Mouse (Mus musculus): ENCODE measurements around the gene Btbd3.

Gene Btbd3

DNA sequence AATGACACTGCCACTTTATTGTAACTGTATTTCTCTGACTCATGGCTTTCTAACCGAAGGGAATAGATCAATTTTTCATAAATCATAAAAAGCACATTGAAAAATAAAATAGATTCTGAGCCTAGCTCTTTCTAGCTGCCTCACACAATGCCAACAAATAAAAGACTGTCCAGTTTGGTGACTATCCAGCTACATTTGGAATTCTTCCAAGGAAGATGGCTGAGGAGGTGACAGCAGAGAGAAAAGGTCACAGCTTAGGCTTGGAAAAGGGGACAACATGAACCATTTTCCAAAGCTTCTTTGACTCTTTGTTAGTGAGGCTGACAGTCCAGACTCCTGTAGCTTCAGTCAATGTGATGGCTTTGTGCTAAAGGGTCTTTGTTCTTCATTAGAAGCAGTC, 132.2 kb downstream of the Btbd3 start:
- in situ Hi-C loops (cut with MboI, MseI), result no loop called here

DNA sequence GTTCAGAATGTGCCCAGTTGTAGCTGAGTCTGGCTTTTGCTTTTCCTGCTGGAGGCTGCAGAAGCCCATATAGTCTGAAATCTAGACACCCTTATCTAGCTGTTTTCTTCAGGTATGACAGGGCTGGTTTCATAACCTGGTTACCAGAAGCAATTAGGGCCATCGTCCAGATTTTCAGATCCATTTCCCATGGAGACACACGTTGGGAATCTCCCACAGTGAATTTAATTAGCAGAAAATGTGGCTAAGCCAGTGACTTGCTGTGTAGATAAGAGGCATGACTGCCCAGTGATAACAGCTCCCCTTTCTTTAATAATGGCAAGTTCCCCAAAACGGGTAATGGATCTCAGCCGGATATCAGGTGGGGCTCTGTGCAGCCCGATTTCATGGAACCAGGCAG, 146.7 kb downstream of the Btbd3 start:
- in situ Hi-C loops (cut with MboI, MseI), result no loop called here

DNA sequence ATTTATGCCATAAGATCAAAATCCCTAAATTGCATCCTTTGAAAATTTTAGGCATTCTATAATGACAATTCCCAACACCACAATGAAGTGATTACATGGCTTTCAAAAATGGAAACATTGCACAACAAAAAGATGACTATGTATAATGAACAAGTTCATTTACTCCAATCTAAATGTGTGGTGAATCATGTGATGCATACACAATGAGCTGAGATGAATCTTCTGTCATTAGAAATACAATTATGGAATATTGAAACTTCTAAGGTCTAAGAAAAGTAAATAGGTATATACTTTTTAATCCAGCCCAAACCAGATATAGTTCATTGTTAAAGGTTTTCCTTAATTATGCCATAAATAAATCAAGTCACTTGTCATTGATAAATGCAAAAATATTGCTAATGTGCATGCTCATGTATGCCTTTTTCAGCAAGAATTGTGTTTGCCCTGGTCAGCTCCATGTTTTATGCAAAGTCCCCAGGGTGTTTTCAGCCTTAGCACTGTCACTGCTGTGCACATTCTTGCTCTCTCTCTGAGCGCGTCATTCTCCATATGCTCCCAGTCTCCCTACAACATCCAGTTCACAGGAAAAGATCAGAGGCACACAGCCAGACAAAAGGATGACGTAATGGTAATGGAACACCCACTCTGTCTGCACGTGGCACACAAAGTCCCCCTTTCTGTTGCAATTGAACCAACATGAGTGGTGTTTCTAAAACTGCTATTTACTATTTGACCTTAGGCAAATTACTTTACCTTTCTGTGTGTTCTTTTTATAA, 149.6 kb downstream of the Btbd3 start:
- in situ Hi-C loops (cut with MboI, MseI), result no loop called here

DNA sequence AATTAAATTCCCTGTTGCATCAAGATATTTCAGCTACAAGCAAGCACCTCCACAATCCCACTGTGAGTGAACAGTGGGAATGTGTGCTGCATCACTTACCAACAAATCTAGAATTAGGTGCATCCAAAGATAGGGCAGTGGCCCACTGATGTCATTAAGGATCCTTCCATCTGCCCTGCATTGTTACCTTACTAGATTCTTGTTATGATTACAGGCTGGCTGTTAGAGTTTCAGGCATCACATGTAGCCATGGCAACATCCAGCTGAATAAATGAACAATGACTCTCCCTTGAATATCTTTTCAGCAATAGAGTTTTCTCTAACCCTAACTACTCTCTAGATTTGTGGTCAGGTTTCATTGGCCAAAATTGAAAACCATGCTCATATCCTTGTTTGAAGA, 150.3 kb downstream of the Btbd3 start:
- in situ Hi-C loops (cut with MboI, MseI), result no loop called here

DNA sequence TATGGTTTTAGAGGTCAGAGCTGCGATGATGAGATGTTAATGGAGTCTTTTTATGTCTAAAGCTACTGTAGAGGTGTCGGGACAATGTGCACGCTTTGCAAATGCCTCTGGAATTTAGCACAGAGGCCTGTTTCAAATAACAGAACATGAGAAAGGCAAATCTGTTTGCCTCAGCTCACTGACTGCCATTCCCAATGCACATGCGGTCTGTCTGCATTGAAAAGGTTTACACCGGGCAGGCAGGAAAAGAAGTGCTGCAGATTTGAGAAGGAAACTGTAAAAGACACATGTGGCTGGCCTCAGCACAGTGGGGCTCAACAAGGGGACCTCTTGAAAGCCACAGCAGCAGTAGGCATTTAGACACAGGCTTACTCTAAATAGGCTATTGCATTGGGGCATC, 156.2 kb downstream of the Btbd3 start:
- in situ Hi-C loops (cut with MboI, MseI), result loop anchor here (10.0 kb wide), 1 partner anchor 758 kb away; no protein-coding TSS in a partner anchor

DNA sequence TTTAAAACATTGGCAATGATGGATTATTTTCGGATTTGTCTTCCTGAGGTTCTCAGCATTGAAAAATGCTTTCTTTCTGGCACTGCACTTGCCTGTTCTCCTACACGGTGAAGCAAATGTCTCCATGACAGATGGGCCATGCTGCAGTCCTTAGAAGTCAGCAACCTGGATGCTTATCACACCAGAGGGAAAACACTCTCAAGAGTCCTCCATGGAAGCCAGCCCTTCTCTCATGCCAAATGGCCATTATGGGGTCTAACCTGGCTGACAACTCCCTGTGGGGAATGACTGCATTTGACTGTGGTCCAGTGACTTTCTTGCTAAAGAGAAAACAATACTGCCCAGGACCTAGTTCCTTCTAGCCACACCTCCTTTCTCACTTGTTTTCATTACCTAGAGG, 166.0 kb downstream of the Btbd3 start:
- in situ Hi-C loops (cut with MboI, MseI), result no loop called here

DNA sequence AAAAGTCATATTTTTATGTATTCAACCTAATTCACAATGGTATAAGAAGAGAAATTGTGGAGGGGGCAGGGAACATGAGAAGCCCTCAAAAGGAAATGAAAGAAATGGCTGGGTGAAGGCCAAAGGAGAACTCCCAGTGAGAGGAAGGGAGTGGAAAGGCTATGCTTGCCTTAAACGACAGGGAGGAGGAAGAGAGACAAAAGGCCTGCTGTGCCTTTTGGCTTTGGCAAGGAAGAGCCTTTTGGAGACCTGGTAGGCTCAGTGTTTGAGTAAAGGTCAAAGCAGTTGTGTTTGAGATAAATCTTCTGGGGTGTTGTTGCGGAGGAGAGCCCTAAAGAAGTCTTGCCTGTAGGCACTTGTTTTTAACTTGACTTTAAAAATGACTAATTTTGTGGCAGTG, 175.6 kb downstream of the Btbd3 start:
- in situ Hi-C loops (cut with MboI, MseI), result no loop called here

DNA sequence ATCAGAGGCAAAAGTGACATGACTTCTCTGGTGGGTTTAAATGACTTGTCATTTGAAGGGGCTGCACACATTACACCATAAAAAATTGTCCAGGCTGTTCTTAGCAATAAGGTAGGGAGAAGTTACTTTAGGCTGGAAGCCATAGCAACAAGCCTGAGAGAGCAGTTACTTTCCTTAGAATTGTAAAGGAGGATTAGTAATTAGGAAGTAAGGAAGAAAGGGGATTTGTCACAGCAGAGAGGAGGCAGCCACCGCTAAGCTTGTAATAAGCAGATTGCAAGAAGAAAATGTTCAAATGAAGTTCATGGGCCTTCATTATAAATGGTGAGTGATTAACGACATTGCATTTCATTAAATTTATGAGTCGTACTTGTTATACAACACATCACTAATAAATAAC, 190.1 kb downstream of the Btbd3 start:
- in situ Hi-C loops (cut with MboI, MseI), result no loop called here

DNA sequence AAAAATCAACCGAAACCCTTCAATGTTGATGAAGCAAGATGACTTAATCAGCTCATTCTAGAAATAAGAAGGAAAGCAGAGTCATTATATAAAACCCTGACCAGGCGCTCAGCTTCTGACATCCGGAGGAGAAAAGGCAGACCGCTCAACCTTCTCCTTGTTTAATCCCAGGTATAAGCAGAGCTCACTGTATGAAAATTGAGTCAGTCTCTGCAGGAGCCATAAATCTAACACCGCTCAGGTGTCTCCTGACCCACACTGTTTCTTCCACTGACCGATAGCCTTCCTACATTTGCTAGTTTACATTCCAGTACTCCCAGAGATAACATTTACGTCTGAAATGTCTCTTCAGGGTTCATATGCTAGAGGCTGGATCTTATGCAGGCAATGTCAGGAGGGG, 190.6 kb downstream of the Btbd3 start:
- in situ Hi-C loops (cut with MboI, MseI), result no loop called here

DNA sequence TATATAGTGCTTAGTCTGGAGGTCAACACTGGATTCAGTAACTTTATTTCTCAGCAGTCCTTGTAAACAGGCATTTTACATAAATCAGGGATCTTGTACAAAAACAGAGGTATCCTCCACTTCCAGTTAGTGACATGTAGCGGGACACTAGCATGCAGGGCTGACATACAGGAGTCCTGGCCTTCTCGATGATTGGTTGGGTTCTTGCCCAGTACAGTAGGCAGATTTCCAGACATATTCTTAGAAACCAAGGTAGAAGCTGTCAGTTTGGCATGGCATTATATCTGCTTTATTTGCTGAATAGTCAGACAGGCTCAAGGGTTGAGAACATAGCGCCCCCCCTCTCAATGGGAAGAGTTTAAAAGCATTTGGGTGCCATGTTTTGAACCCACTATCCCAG, 191.3 kb downstream of the Btbd3 start:
- in situ Hi-C loops (cut with MboI, MseI), result no loop called here

DNA sequence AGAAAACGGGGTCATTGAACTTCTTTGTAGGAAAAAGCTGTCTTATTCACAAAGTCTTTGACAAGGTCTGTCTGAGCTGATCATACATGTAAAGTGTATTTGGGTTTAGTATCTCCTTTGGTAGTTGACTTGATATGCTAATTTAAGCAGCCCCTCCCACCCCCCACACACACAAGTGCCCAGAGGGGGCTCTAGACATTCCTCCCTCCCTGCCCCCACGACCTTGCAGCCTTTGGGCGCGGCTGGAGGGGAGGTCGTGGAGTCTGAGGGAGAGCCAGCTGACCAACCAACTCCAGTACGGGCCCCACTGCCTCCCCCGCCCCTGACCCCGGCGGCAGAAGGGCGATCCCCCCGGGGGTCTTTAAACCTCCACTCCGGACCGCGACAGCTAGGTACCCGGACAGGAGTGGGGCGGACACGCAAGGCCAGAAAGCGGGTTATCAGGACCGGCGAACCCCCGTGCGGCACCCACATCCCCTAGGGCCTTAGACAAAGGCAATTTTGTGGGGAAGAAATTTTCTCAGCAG, 211.7 kb downstream of the Btbd3 start:
- in situ Hi-C loops (cut with MboI, MseI), result no loop called here

DNA sequence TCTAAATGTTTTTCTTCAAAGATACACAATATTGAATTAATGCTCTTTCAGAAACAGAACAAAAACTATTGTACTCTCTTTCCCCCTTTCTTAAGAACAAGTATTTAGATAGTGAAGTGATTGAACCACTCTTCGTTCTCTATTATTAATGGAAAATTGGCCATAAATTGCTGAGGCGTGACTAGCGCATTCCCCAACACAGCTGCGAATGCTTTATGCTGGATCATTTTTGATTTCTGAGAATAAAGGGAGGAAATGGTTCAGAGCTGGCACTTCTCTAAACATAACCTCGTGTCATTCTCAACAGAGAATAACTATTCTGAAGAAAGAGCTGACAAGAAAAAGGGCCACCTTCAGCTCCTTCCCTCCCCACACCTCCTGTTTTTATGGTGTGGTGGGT, 217.0 kb downstream of the Btbd3 start:
- in situ Hi-C loops (cut with MboI, MseI), result no loop called here

DNA sequence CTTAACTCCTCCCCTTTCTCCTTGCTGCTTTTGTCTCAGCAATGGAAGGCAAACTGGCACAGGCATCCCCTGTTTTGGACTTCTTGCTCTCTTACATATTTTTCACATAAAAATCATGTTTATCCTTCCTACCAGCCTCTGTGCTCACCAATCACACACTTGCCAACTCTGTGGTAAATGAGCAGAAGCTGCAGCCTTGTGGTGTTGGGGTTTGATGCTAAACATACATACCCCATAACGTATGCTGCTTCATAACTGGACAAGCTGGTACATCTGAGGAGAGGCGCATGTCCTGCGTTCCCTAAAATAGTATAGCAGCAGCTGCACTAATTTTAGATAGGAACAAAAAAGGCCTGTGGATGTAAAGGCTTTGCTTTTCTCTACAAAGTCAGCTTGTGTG, 220.1 kb downstream of the Btbd3 start:
- in situ Hi-C loops (cut with MboI, MseI), result no loop called here

DNA sequence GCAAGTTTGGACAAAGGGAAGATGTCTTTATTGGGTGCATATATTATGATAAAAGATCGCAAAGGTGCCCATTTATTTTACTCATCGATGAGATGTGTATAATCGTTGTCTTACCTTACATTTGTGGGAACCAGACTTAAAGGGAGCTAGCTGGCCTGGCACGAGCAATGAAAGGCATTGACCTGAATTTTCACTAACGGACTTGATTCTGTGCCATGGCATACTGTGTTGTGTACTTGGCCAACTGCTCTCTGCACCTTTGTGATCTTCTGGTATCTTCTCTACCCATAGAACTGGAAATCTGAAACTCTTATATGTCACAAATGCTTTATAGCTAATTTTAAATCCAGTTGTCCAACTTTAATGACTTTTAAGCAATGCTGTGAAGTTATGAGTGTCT, 220.9 kb downstream of the Btbd3 start:
- in situ Hi-C loops (cut with MboI, MseI), result no loop called here

DNA sequence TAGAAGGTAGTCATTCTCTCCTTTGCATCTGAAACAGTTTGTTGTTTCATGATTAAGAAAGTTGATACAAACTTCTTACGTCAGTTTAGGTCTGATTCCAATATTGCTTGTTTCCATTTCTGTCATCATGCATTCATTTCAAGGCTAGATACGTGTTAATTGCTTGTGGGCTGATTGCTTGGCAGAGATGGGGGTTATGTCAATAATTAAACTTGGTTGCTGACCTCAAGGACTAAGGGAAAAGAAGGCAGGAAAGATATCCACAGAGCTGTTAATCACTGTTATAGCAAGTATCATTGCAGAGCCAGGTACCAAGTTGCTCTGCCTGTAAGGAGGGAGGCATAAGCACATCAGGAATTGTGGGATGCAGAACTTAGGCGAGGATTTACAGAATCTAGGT, 226.2 kb downstream of the Btbd3 start:
- in situ Hi-C loops (cut with MboI, MseI), result no loop called here

DNA sequence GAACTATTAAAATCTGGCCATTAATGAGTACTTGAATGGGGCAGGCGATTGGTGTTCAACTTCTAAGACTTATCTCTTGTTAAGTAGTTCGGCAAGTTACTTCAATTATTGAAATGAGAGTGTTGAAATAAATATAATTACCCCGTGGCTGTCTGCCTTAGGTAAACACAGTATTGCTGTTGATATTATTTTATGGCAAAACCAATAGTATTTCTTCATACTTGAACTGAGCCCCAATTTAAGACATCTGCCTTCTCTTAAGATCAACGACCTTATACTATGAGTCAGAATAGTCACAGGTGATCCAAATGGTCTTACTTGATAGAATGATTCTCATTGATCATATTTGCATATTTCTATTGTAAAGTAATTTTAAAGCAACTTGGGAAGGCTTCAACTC, 228.5 kb downstream of the Btbd3 start:
- in situ Hi-C loops (cut with MboI, MseI), result no loop called here

DNA sequence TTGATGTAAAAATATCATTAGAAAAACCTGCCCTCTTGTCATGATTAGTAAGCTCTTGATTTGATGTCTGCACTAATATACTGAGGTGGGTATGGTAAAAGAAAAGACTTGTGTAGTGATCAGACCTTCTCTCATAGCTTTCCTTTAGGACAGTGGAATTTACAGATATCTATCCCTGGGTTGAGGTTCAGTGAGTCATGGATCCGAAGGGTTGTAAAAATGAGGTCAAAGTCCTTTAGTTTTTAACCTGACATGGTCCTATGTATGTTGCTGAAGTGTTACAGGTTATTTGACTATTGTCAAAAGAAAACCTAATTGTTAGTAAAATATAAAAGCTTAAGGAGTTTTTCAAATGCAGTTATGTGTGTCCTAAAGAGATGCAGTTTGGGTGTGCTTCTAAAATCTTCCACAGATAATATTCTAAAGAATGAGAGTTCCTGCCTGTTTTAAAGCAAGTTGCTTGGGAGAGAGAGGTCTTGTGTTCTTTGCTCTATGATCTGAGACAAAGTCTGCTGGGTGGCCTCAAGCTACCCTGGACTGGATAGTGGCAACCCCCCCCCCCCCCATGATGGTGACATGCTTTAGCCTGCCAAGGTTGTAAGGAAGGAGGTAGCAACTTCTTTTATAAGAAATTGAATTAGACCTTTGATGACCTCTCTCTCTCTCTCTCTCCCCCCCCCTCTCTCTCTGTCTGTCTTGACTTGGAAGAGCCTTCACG, 234.5 kb downstream of the Btbd3 start:
- in situ Hi-C loops (cut with MboI, MseI), result no loop called here

DNA sequence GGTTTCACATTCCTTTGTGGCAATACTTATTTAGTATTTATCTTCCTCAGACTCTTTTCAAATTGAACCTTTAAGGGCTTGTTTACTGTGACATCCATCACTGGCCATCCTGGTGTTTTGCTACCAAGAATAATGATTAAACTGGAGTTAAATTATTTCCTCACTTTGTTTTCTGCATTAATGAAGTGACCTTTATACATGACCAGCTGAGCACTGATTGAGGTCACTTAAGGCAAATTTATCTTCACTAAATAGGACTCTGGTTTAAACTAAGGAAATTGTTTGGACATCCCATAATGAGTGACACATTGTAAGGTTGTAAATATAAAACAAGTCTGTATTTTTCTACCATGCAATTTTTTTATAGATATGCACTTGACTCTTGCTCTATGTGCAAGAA, 235.8 kb downstream of the Btbd3 start:
- in situ Hi-C loops (cut with MboI, MseI), result no loop called here

DNA sequence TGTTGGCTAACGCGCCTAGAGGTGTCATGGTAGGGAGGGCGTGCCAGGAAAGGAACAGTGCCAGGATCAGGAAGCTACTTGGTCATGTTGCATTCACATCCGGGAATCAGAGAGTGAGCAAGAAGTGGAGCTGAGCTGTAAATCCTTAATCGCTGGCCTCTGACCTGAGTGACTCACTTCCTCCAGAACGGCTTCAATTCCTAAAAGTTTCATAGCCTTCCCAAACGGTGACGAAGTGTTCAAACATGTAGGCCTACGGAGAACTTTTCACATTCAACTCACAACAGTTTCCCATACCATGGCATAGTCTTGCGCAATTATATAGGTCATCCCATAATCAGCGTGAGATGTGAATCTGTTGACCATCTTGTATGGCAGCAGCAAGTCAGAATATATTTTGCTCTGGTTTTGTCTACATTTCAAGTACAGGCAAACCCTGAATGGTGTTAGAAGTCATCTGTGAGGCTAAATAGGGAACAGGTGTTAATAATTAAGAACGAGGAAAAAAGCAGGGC, 247.6 kb downstream of the Btbd3 start:
- in situ Hi-C loops (cut with MboI, MseI), result no loop called here

DNA sequence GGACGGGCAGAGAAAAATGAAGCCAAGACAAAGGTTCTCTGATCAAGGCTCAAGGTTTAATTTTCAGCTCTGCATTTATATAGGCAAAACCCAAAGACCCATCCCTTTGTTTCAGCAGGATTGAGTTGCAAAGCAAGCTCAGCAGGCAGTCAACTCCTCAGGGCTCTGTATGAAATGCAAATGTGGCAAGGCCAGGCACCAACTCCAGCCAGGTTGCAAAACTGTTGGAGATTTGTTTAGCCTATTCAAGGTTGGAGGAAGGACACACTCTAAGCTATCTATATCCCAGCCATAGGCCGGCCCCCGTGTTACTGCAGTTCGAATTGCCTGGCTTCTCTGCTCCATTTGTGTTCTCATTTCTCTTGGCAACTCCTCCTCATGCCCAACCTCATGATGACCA, 259.2 kb downstream of the Btbd3 start:
- in situ Hi-C loops (cut with MboI, MseI), result no loop called here

DNA sequence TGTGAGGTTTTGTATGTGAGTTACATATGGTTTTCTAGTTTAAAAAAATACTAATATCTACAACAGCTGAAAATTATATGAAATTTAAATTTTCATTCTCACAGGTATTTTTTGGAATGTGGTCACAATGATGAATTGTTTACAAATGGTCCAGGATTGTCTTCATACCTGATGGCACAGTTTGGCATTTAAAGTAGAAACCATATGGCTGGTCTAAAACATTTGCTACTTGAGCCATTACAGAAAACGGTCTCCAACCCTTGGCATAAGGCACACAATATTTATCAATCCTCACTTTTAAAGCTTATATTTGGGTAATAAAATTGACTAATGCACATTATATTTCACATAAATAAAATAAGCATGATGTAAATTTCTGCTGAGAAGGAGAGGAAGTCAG, 272.1 kb downstream of the Btbd3 start:
- in situ Hi-C loops (cut with MboI, MseI), result no loop called here

DNA sequence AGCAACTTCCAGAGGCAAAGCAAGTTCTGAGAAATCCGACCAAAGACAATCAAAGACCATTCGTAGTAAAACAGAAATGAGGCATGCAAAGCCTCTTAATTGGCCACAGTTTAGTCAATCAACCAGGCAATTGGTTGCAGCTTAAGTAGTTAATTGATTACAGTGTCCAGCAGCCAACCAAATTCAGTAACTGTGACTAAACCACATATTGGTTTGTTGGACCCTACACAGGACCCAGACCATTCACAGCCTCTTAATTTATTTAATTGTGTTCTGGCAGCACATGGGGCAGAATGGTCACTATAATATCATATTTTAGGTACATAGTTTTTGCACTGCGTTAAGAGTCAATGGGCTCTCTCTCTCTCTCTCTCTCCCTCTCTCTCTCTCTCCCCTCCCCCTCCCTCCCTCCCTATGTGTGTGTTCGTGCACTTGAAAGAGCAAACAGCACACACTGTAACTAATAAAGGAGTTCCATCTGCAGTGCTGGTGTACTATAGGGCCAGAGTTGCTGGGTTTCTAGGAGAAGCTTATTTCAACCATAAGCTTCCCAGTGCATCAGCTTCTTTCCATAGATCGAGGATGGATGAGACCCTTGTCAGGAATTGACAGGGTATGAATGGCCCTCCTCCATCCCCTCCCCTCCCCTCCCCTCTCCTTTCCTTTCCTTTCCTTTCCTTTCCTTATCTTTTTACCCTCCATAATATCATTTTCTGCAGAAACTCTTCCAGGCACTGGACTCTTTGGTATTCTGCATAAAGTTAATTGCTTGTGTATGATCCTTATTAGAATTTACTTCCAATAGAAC, 275.0 kb downstream of the Btbd3 start:
- in situ Hi-C loops (cut with MboI, MseI), result no loop called here
